Mouse (Mus musculus): ENCODE measurements around the gene Sgo1.

Sgo1 gene

DNA sequence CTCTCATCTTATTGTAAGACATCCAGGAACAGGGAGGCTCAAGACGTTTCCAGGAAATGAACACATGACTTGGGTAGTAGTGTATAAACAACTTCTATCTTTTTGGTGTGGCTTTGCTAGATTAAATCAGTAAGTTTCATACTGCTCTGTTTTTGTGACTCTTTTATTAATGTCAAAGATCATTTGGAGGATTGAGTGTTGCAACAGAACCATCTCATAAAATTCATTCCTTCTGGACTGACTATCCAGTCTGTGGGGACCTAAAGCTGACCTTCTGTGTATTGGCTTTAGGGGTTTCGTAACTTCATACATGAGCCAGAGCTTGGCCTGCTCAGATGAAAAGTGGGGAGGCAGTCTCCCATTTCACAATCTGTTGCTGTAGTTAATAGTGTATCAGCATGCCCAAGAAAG lies 38.9 kb downstream of the Sgo1 start:
- no peak for DNase-seq (ENCODE audit: low read depth, low spot score)

DNA sequence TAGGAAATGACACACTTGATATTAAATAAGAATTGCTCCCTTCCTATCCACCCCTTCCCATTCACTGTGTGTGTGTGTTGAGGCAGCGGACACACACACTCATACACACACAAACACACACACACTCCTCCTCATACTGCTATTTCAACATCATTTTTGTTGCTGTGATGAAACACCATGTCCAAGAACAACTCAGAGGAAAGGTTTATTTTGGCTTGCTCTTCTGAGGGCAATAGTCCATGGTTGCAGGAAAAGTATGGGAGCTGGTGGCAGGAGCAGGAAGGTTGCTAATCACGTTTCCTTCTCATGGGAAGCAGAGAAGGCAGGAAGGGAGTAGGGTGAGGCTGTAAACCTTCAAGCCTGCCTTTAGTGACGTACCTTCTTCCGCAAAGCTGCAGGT lies 45.8 kb downstream of the Sgo1 start:
- DNase-seq (ENCODE audit: low read depth, low spot score) = no peak

DNA sequence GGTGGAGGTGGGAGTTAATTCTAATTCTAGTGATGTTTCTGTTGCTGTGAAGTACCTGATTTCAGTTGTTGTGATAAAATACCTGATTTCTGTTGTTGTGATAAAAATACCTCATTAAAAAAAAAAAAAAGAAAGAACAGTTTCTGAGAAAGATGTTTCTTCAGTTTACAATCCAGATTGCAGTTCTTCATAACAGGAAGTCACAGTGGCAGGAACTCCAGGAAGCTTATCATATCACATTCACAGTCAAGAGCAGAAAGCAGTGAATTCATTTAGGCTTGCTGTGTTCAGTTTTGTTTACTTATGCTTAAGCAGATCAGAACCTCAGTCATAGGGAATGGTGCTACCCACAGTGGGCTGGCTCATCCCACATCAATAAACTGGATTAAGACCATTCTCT lies 57.8 kb downstream of the Sgo1 start:
- no peak for DNase-seq (ENCODE audit: low read depth, low spot score)

DNA sequence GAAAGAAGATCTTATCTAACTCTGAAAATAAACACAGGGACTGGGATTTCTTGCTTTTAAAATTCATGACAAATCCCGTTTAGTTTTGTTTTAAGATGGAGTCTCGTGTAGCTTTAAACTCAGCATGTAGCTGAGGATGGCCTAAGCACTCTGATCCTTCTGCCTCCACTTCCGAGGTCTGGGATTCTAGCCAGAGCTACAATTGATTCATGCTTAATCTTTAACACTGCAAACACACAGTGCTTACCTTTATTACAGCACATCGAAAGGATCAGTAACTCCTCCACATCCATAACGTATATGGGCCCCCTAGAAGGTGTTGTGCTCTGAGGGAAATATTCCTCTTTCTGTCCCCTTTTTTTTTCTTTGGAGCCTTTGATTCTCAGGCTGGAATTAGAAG lies 61.0 kb downstream of the Sgo1 start:
- DNase-seq (ENCODE audit: low read depth, low spot score) = no peak

DNA sequence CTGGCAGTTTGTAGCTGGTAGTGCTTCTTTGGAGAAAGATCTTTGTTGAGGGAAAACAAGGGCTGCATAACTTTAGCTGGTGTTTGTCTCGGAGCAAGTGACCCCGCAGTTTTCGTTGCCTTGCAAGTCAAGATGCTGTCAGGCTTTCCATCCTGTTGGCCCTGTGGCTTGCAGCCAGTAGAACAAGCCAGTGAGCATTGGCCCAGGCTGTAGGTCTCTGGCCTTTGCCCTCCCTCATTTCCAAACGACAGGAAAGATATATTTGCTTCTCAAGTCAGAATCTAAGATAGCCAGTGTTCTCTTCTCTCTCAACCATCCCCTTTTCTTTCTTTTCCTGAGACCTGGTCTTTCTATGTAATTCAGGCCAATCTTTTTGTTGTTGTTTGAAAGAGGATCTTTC lies 61.6 kb downstream of the Sgo1 start:
- DNase-seq (ENCODE audit: low read depth, low spot score) = no peak

DNA sequence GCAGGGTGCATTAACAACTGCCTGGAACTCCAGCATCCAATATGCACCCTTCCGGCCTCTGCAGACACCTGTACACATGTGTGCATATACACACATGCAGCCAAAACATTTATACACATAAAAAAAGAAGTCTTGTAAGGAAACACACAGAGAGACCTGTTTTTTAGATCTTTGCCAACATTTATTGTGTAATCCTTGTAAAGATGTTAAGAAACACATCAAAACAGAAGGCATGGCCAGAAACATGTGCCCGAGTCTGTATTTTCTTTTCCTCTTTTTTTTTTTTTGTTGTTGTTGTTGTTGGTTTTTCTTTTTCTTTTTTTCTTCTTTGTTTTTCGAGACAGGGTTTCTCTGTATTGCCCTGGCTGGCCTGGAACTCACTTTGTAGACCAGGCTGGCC lies 63.0 kb downstream of the Sgo1 start:
- no peak for DNase-seq (ENCODE audit: low read depth, low spot score)

All from ZHBTc4 (cell line).